Mouse (Mus musculus) limb, embryonic 11.5 days (tissue): ENCODE measurements around the gene Slc4a2. TPM values are rescaled to one million over a fixed set of nuclear protein-coding genes. Genes with fewer than 3 reads are reported as not detected.

Experiments used
- ATAC-seq: fragments of 200-750 bp; cut with Nextera tagmentation; 2 replicates; pipeline ENCODE4 v1.8.0; 2017; ENCODE audit warnings: low read depth; ENCODE audit not compliant: insufficient number of reproducible peaks, low FRiP score, low TSS enrichment
- DNase-seq: peaks from one replicate; pipeline ENCODE4 v3.0.0-alpha.2; 2015; ENCODE audit warnings: low spot score
- H3K27ac ChIP-seq: fragments of 300-500 bp; sonication (generic); replicated peaks from 2 replicates; pipeline ENCODE4 v1.5.1; 2014; ENCODE audit warnings: low read depth, mild to moderate bottlenecking, low read length
- H3K27me3 ChIP-seq: fragments of 300-500 bp; sonication (generic); 2 replicates; pipeline ENCODE4 v1.6.1; 2014; ENCODE audit warnings: mild to moderate bottlenecking, low read length, mixed read lengths; ENCODE audit not compliant: control insufficient read depth, insufficient read depth
- H3K36me3 ChIP-seq: fragments of 300-500 bp; sonication (generic); 2 replicates; pipeline ENCODE4 v1.6.1; 2014; ENCODE audit warnings: mild to moderate bottlenecking, low read length, moderate library complexity, mixed read lengths; ENCODE audit not compliant: control insufficient read depth, insufficient read depth
- H3K4me1 ChIP-seq: fragments of 300-500 bp; sonication (generic); 2 replicates; pipeline ENCODE4 v1.6.1; 2014; ENCODE audit warnings: low read length, mixed read lengths; ENCODE audit not compliant: control insufficient read depth, insufficient read depth
- H3K4me2 ChIP-seq: fragments of 300-500 bp; sonication (generic); 2 replicates; pipeline ENCODE4 v1.6.1; 2014; ENCODE audit warnings: low read depth, mild to moderate bottlenecking, moderate library complexity; ENCODE audit not compliant: severe bottlenecking
- H3K4me3 ChIP-seq: fragments of 300-500 bp; sonication (generic); 2 replicates; pipeline ENCODE4 v1.5.1; 2014; ENCODE audit warnings: low read depth, low read length
- H3K9ac ChIP-seq: fragments of 300-500 bp; sonication (generic); 2 replicates; pipeline ENCODE4 v1.6.1; 2014; ENCODE audit warnings: mild to moderate bottlenecking, low read length
- H3K9me3 ChIP-seq: fragments of 300-500 bp; sonication (generic); 2 replicates; pipeline ENCODE4 v1.6.1; 2016; ENCODE audit warnings: low read length; ENCODE audit not compliant: control insufficient read depth
- WGBS: fragments of 180-500 bp; shearing (Covaris S2); extraction: QIAGEN DNeasy Blood & Tissue Kit; methylation state at CpG from one replicate; pipeline ENCODE4 v1.1.7; 2014; 5-methylcytosine and 5-hydroxymethylcytosine counted together
- polyA plus RNA-seq: library from polyadenylated mRNA; unstranded; fragments of >200 nt; fragmentation: Nextera tagmentation; extraction: Ambion mirVana; gene quantifications from 2 replicates; pipeline ENCODE4 v1.2.1, GENCODE M21; 2014

The Slc4a2 gene
- polyA plus RNA-seq, 1 experiment from 2014 or later = 28.0 TPM

GRCm38 (mm10) chr5:24474723-24475261 is 51.2 kb downstream of the Slc4a2 start:
- Histone ChIP-seq H3K36me3 (peaks cover 19% of the 10 kb centered on the region), H3K9ac (peak overlapping the region; percentile 56), H3K27ac (no peak overlapping the region), H3K4me3 (peak overlapping the region; percentile 44), H3K27me3 (peaks cover 14% of the 10 kb centered on the region; the same call in 1 of the 2 replicates), H3K4me2 (peak overlapping the region; percentile 96), H3K9me3 (no peaks in the 10 kb centered on the region), H3K4me1 (peaks cover 36% of the 10 kb centered on the region)
- 1% methylated on average over 67 of the region's 67 CpGs for WGBS
- DNase-seq (peak; percentile 69), ATAC-seq (no peak)

GRCm38 (mm10) chr5:24475476-24476241 is 52.0 kb downstream of the Slc4a2 start:
- H3K36me3 ChIP-seq = peaks cover 21% of the 10 kb centered on the region
- ATAC-seq (no peak), DNase-seq (no peak)
- H3K4me2 ChIP-seq = peak overlapping the region; percentile 96
- H3K4me1 ChIP-seq = peaks cover 36% of the 10 kb centered on the region
- H3K27me3 ChIP-seq = peaks cover 14% of the 10 kb centered on the region; the same call in 1 of the 2 replicates
- peak overlapping the region; percentile 44 for H3K4me3 ChIP-seq
- no peaks in the 10 kb centered on the region for H3K9me3 ChIP-seq
- 75% methylated on average over 6 of the region's 6 CpGs for WGBS
- H3K9ac ChIP-seq = no peak overlapping the region
- no peak overlapping the region for H3K27ac ChIP-seq

DNA sequence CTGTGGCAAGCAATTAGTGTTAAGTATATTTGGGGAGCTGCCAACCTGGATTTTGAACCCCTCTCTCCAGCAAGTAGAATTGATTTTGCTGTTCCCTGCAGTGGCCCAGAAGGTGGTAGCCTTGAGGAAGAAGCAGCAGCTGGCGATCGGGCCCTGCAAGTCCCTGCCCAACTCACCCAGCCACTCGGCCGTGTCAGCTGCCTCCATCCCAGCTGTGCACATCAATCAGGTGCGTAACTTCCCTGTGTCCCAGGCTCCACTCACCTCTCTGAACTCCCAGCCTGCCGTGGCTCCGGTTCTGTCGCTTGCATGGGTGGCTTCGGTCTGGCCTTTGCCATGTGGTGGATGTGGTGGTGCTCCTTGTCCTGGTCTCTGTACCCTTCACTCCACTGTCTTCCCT is 54.3 kb downstream of the Slc4a2 start:
- Histone ChIP-seq H3K9me3 (no peaks in the 10 kb centered on the region), H3K4me1 (peaks cover 38% of the 10 kb centered on the region), H3K27ac (no peak overlapping the region), H3K9ac (no peak overlapping the region), H3K4me2 (no peak overlapping the region), H3K27me3 (peaks cover 14% of the 10 kb centered on the region; the same call in 1 of the 2 replicates), H3K36me3 (peaks cover 26% of the 10 kb centered on the region), H3K4me3 (no peak overlapping the region)
- no peak for DNase-seq
- 87% methylated on average over 9 of the region's 9 CpGs for WGBS
- no peak for ATAC-seq

DNA sequence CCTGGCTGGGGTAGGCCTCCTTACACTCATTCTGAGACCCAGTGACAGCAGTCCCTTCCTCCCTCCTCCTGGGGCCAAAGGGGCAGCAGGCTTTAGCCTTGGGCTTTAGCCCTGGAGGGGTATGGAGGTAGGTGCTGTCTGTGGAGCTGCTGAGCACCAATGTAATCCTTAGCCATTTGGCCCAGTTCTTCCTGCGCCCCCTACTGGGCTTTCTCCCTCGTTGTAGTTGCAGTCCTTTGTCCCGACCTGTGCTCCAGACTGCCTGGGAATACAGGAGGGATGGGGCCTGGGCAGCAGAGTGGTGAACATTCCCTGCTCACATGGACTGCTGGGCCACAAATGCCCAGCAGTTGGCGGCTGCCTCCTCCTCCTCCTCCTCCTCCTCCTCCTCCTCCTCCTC is 58.0 kb downstream of the Slc4a2 start:
- no peak overlapping the region for H3K4me2 ChIP-seq
- H3K4me3 ChIP-seq = no peak overlapping the region
- WGBS = 3% methylated on average over 4 of the region's 4 CpGs
- 0 out of 2 replicates have a peak overlapping the region, but pooled peaks have one; percentile 39 for H3K27ac ChIP-seq
- no peak overlapping the region for H3K9ac ChIP-seq
- no peaks in the 10 kb centered on the region for H3K9me3 ChIP-seq
- DNase-seq (peak; percentile 89), ATAC-seq (peak; percentile 16; the same call in 1 of the 2 replicates)
- H3K27me3 ChIP-seq = no peaks in the 10 kb centered on the region
- peaks cover 30% of the 10 kb centered on the region for H3K4me1 ChIP-seq
- H3K36me3 ChIP-seq = peaks cover 30% of the 10 kb centered on the region; the same call in 1 of the 2 replicates

DNA sequence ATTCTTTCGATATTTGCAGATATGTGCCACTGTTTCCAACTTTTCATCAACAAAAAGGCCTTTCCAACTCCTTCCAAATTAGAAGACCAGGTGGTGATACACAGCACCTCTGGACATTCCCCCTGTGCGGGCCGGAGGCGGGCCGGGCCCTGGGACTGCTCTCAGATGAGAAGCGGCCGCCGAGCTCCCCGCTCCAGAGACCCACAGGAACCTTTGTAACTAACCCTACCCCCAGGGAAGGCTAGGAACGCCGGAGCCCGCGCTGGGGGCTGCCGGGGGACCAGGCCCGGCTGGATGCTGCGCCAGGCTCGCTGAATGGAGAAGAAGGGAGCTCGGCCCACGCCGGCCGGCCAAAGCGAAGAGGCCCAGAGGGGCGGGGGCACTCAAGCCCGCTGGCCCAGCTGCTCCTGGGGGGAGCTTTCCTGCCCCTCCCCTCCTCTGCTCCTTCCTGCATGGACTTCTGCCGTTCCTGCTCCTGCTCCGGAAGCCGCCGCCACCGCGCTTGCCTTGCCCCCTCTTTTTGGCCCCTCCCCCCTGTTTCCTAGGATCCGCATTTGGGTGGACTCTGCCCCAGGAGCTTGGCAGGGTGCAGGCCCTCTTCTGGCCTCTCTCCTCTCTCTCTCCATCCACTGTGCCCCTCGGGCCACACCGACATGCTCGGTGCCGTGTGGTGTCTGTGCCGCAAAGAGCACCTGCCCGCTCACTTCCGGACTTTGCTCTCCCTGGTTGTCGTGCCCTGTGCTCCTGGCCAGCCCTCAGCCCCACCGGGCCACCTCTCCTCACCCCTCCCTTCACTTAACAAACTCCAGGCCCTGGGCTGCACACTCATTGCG is 58.8 kb downstream of the Slc4a2 start:
- WGBS = 57% methylated on average over 36 of the region's 41 CpGs
- no peaks in the 10 kb centered on the region for H3K9me3 ChIP-seq
- H3K9ac ChIP-seq = peak overlapping the region; percentile 9; the same call in 1 of the 2 replicates
- peaks cover 30% of the 10 kb centered on the region for H3K36me3 ChIP-seq
- no peak overlapping the region for H3K4me2 ChIP-seq
- H3K27ac ChIP-seq = no peak overlapping the region
- no peaks in the 10 kb centered on the region for H3K27me3 ChIP-seq
- ATAC-seq (0 out of 2 replicates have a peak, but pooled peaks have one; percentile 7), DNase-seq (no peak)
- peaks cover 30% of the 10 kb centered on the region for H3K4me1 ChIP-seq
- H3K4me3 ChIP-seq = no peak overlapping the region

GRCm38 (mm10) chr5:24483326-24483725 is 59.7 kb downstream of the Slc4a2 start:
- no peaks in the 10 kb centered on the region for H3K27me3 ChIP-seq
- no peak overlapping the region for H3K4me2 ChIP-seq
- DNase-seq (peak; percentile 81), ATAC-seq (peak; percentile 16; the same call in 1 of the 2 replicates)
- 23% methylated on average over 11 of the region's 11 CpGs for WGBS
- no peak overlapping the region for H3K27ac ChIP-seq
- H3K36me3 ChIP-seq = peaks cover 27% of the 10 kb centered on the region
- H3K9me3 ChIP-seq = no peaks in the 10 kb centered on the region
- peaks cover 33% of the 10 kb centered on the region for H3K4me1 ChIP-seq
- H3K4me3 ChIP-seq = no peak overlapping the region
- H3K9ac ChIP-seq = no peak overlapping the region

- H3K27me3 ChIP-seq = no peaks in the 10 kb centered on the region
- ATAC-seq (no peak), DNase-seq (peak; percentile 49)
- H3K4me1 ChIP-seq = peaks cover 38% of the 10 kb centered on the region
- 0 out of 2 replicates have a peak overlapping the region, but pooled peaks have one; percentile 0 for H3K9ac ChIP-seq
- peak overlapping the region; percentile 46 for H3K4me2 ChIP-seq
- 17% methylated on average over 22 of the region's 22 CpGs for WGBS
- peaks cover 23% of the 10 kb centered on the region for H3K36me3 ChIP-seq
- H3K27ac ChIP-seq = no peak overlapping the region
- no peak overlapping the region for H3K4me3 ChIP-seq
- no peaks in the 10 kb centered on the region for H3K9me3 ChIP-seq
Measured at GRCm38 (mm10) chr5:24484963-24485362, 61.3 kb downstream of the Slc4a2 start.

GRCm38 (mm10) chr5:24486097-24486496 is 62.5 kb downstream of the Slc4a2 start:
- peaks cover 39% of the 10 kb centered on the region for H3K4me1 ChIP-seq
- no peak overlapping the region for H3K4me3 ChIP-seq
- ATAC-seq = no peak
- H3K27me3 ChIP-seq = no peaks in the 10 kb centered on the region
- peak; percentile 95 for DNase-seq
- H3K27ac ChIP-seq = no peak overlapping the region
- peaks cover 22% of the 10 kb centered on the region for H3K36me3 ChIP-seq
- WGBS = 2% methylated on average over 8 of the region's 8 CpGs
- H3K9me3 ChIP-seq = no peaks in the 10 kb centered on the region
- H3K4me2 ChIP-seq = no peak overlapping the region
- H3K9ac ChIP-seq = no peak overlapping the region
